Mouse (Mus musculus): Measurements from ENCODE around the gene Usp54. TPM values are rescaled to one million over a fixed set of nuclear protein-coding genes. Genes with fewer than 3 reads are reported as not detected.
A peak's percentile ranks its signal among the peaks of the same experiment; 100 is the strongest.

The Usp54 gene
- polyA plus RNA-seq, 1 experiment: 17.6 TPM

- TF ChIP-seq POLR2A (IDR thresholded peaks at IDR 0.05; ENCODE audit: borderline replicate concordance, extremely low read depth, low read depth, low read length): no peak
- no peak for TF ChIP-seq CTCF (IDR thresholded peaks at IDR 0.05; ENCODE audit: insufficient read depth, low read length)
- no peaks in the 10 kb centered on the region; the same call in 1 of the 2 replicates for H3K4me1 ChIP-seq (ENCODE audit: control insufficient read depth, insufficient read depth, low read length)
- WGBS: 78% methylated on average over 2 of the region's 2 CpGs
- no peak overlapping the region for H3K4me3 ChIP-seq (replicated peaks; ENCODE audit: extremely low read depth, low read depth, low read length)
- no peak for DNase-seq
Observed at GRCm38 (mm10) chr14:20550136-20550535, 90.7 kb downstream of the Usp54 start.

- no peak for DNase-seq
- WGBS: under 1% methylated on average over 29 of the region's 29 CpGs
- 0 out of 2 replicates have a peak, but pooled peaks have one; percentile 41 for TF ChIP-seq POLR2A (IDR thresholded peaks at IDR 0.05; ENCODE audit: borderline replicate concordance, extremely low read depth, low read depth, low read length)
- TF ChIP-seq CTCF (IDR thresholded peaks at IDR 0.05; ENCODE audit: insufficient read depth, low read length): no peak
- Histone ChIP-seq H3K4me1 (ENCODE audit: control insufficient read depth, insufficient read depth, low read length) (peaks cover 4% of the 10 kb centered on the region), H3K4me3 (replicated peaks; ENCODE audit: extremely low read depth, low read depth, low read length) (peak within 1 kb of the TSS; percentile 97)
Observed at GRCm38 (mm10) chr14:20546415-20546814, 94.4 kb downstream of the Usp54 start, which contains the start of gene Ppp3cb. TSS of gene Ppp3cb (minus strand) at chr14:20546573.

GRCm38 (mm10) chr14:20545529-20546331 is 95.1 kb downstream of the Usp54 start:
- DNase-seq: peak; percentile 89
- under 1% methylated on average over 52 of the region's 67 CpGs for WGBS
- Histone ChIP-seq H3K4me3 (replicated peaks; ENCODE audit: extremely low read depth, low read depth, low read length) (peak overlapping the region; percentile 97), H3K4me1 (ENCODE audit: control insufficient read depth, insufficient read depth, low read length) (peaks cover 4% of the 10 kb centered on the region)
- no peak for TF ChIP-seq CTCF (IDR thresholded peaks at IDR 0.05; ENCODE audit: insufficient read depth, low read length)
- peak; percentile 89 for TF ChIP-seq POLR2A (IDR thresholded peaks at IDR 0.05; ENCODE audit: borderline replicate concordance, extremely low read depth, low read depth, low read length)

- no peak overlapping the region for H3K4me3 ChIP-seq (replicated peaks; ENCODE audit: extremely low read depth, low read depth, low read length)
- TF ChIP-seq POLR2A (IDR thresholded peaks at IDR 0.05; ENCODE audit: borderline replicate concordance, extremely low read depth, low read depth, low read length) (no peak), CTCF (IDR thresholded peaks at IDR 0.05; ENCODE audit: insufficient read depth, low read length) (no peak)
- peaks cover 4% of the 10 kb centered on the region for H3K4me1 ChIP-seq (ENCODE audit: control insufficient read depth, insufficient read depth, low read length)
- 44% methylated on average over 7 of the region's 7 CpGs for WGBS
- no peak for DNase-seq
Observed at GRCm38 (mm10) chr14:20544467-20545411, 96.1 kb downstream of the Usp54 start.

- Histone ChIP-seq H3K4me3 (replicated peaks; ENCODE audit: extremely low read depth, low read depth, low read length) (no peak overlapping the region), H3K4me1 (ENCODE audit: control insufficient read depth, insufficient read depth, low read length) (no peaks in the 10 kb centered on the region)
- no peak for TF ChIP-seq CTCF (IDR thresholded peaks at IDR 0.05; ENCODE audit: insufficient read depth, low read length)
- no peak for TF ChIP-seq POLR2A (IDR thresholded peaks at IDR 0.05; ENCODE audit: borderline replicate concordance, extremely low read depth, low read depth, low read length)
- no peak for DNase-seq
- WGBS: 78% methylated on average over 4 of the region's 4 CpGs
Observed at GRCm38 (mm10) chr14:20529643-20530042, 111.2 kb downstream of the Usp54 start.

- no peak overlapping the region for H3K4me3 ChIP-seq (replicated peaks; ENCODE audit: extremely low read depth, low read depth, low read length)
- WGBS: 95% methylated on average over 2 of the region's 2 CpGs
- no peak for DNase-seq
- no peaks in the 10 kb centered on the region for H3K4me1 ChIP-seq (ENCODE audit: control insufficient read depth, insufficient read depth, low read length)
- TF ChIP-seq CTCF (IDR thresholded peaks at IDR 0.05; ENCODE audit: insufficient read depth, low read length) (no peak), POLR2A (IDR thresholded peaks at IDR 0.05; ENCODE audit: borderline replicate concordance, extremely low read depth, low read depth, low read length) (no peak)
Observed at GRCm38 (mm10) chr14:20520179-20520578, 120.7 kb downstream of the Usp54 start.

- TF ChIP-seq POLR2A (IDR thresholded peaks at IDR 0.05; ENCODE audit: borderline replicate concordance, extremely low read depth, low read depth, low read length): no peak
- no peak for TF ChIP-seq CTCF (IDR thresholded peaks at IDR 0.05; ENCODE audit: insufficient read depth, low read length)
- no peak for DNase-seq
- no peaks in the 10 kb centered on the region for H3K4me1 ChIP-seq (ENCODE audit: control insufficient read depth, insufficient read depth, low read length)
- no peak overlapping the region for H3K4me3 ChIP-seq (replicated peaks; ENCODE audit: extremely low read depth, low read depth, low read length)
- 61% methylated on average over 2 of the region's 2 CpGs for WGBS
Observed at GRCm38 (mm10) chr14:20508424-20508823, 132.4 kb downstream of the Usp54 start.

- H3K4me3 ChIP-seq (replicated peaks; ENCODE audit: extremely low read depth, low read depth, low read length): no peak overlapping the region
- peaks cover 4% of the 10 kb centered on the region; the same call in 1 of the 2 replicates for H3K4me1 ChIP-seq (ENCODE audit: control insufficient read depth, insufficient read depth, low read length)
- TF ChIP-seq CTCF (IDR thresholded peaks at IDR 0.05; ENCODE audit: insufficient read depth, low read length) (no peak), POLR2A (IDR thresholded peaks at IDR 0.05; ENCODE audit: borderline replicate concordance, extremely low read depth, low read depth, low read length) (no peak)
- DNase-seq: no peak
- WGBS: 71% methylated on average over 10 of the region's 10 CpGs
Observed at GRCm38 (mm10) chr14:20502966-20503365, 137.9 kb downstream of the Usp54 start.

GRCm38 (mm10) chr14:20499982-20500381 is 140.9 kb downstream of the Usp54 start:
- TF ChIP-seq POLR2A (IDR thresholded peaks at IDR 0.05; ENCODE audit: borderline replicate concordance, extremely low read depth, low read depth, low read length) (no peak), CTCF (IDR thresholded peaks at IDR 0.05; ENCODE audit: insufficient read depth, low read length) (no peak)
- 85% methylated on average over 3 of the region's 3 CpGs for WGBS
- H3K4me1 ChIP-seq (ENCODE audit: control insufficient read depth, insufficient read depth, low read length): peaks cover 4% of the 10 kb centered on the region; the same call in 1 of the 2 replicates
- no peak for DNase-seq
- no peak overlapping the region for H3K4me3 ChIP-seq (replicated peaks; ENCODE audit: extremely low read depth, low read depth, low read length)

Other genes starting within 250 kb of the Usp54 start
- gene Mrps16, start 247.4 kb downstream of the Usp54 start, polyA plus RNA-seq (2012; rRNA removed): 29.9 and 32.3 TPM in 2 replicates
- gene Cfap70, start 188.8 kb downstream of the Usp54 start, polyA plus RNA-seq (2012; rRNA removed): 1.4 and 1.7 TPM in 2 replicates
- 83.1 and 88.9 TPM in 2 replicates for gene Anxa7, start 160.9 kb downstream of the Usp54 start, polyA plus RNA-seq (2012; rRNA removed)
- gene Mss51, start 144.2 kb downstream of the Usp54 start, polyA plus RNA-seq (2012; rRNA removed): 0.42 and 2.6 TPM in 2 replicates
- gene Ppp3cb, start 94.5 kb downstream of the Usp54 start, polyA plus RNA-seq (2012; rRNA removed): 6.5 and 14.2 TPM in 2 replicates
- gene Myoz1, start 15.5 kb upstream of the Usp54 start, polyA plus RNA-seq (2012; rRNA removed): 19.8 TPM in 1 of 2 replicates, not detected in the other
- 1.5 and 4.3 TPM in 2 replicates for gene Synpo2l, start 27.3 kb upstream of the Usp54 start, polyA plus RNA-seq (2012; rRNA removed)
- 175 TPM in 2 replicates for gene Sec24c, start 33.2 kb upstream of the Usp54 start, polyA plus RNA-seq (2012; rRNA removed)
- 24.8 and 34.9 TPM in 2 replicates for gene Fut11, start 53.9 kb upstream of the Usp54 start, polyA plus RNA-seq (2012; rRNA removed)
- 19.7 and 23.2 TPM in 2 replicates for gene Chchd1, start 61.9 kb upstream of the Usp54 start, polyA plus RNA-seq (2012; rRNA removed)
- gene Zswim8, start 66.5 kb upstream of the Usp54 start, polyA plus RNA-seq (2012; rRNA removed): 221 and 236 TPM in 2 replicates
- 36.9 and 44.0 TPM in 2 replicates for gene Ndst2, start 93.5 kb upstream of the Usp54 start, polyA plus RNA-seq (2012; rRNA removed)
- gene Camk2g, start 153.0 kb upstream of the Usp54 start, polyA plus RNA-seq (2012; rRNA removed): 30.1 and 30.9 TPM in 2 replicates
- 2.2 and 6.1 TPM in 2 replicates for gene Plau, start 195.6 kb upstream of the Usp54 start, polyA plus RNA-seq (2012; rRNA removed)